Mouse (Mus musculus) heart, embryonic 14.5 days (tissue): ENCODE data around the gene Cpa1. TPM values are rescaled to one million over a fixed set of nuclear protein-coding genes. Genes with fewer than 3 reads are reported as not detected.

Source experiments
- polyA plus RNA-seq: library from polyadenylated mRNA; unstranded; fragments of >200 nt; fragmentation: Nextera tagmentation; extraction: Ambion mirVana; gene quantifications from 2 replicates; pipeline ENCODE4 v1.2.1, GENCODE M21; 2014

The Cpa1 gene
- polyA plus RNA-seq, 1 experiment from 2014 or later, result 4.5 TPM

Other genes starting within 250 kb of the Cpa1 start
- gene Zc3hc1, start 248.2 kb upstream of the Cpa1 start, polyA plus RNA-seq, result 40.7 and 44.7 TPM in 2 replicates
- 22.5 and 24.5 TPM in 2 replicates for gene Klhdc10, start 237.3 kb upstream of the Cpa1 start, polyA plus RNA-seq
- gene Tmem209, start 129.4 kb upstream of the Cpa1 start, polyA plus RNA-seq, result 25.4 and 26.3 TPM in 2 replicates
- not detected in 2 replicates for gene Ssmem1, start 129.4 kb upstream of the Cpa1 start, polyA plus RNA-seq
- 2.2 and 4.8 TPM in 2 replicates for gene Cpa2, start 97.6 kb upstream of the Cpa1 start, polyA plus RNA-seq
- 2.5 TPM in 2 replicates for gene Cpa4, start 70.8 kb upstream of the Cpa1 start, polyA plus RNA-seq
- 0.74 TPM in 2 replicates for gene Cpa5, start 28.2 kb upstream of the Cpa1 start, polyA plus RNA-seq
- 9.6 and 11.3 TPM in 2 replicates for gene Cep41, start 54.5 kb downstream of the Cpa1 start, polyA plus RNA-seq
- gene Mest, start 84.3 kb downstream of the Cpa1 start, polyA plus RNA-seq, result 2,556 and 2,705 TPM in 2 replicates